Mouse (Mus musculus): Measurements from ENCODE around the gene 2310061I04Rik.

DNA sequence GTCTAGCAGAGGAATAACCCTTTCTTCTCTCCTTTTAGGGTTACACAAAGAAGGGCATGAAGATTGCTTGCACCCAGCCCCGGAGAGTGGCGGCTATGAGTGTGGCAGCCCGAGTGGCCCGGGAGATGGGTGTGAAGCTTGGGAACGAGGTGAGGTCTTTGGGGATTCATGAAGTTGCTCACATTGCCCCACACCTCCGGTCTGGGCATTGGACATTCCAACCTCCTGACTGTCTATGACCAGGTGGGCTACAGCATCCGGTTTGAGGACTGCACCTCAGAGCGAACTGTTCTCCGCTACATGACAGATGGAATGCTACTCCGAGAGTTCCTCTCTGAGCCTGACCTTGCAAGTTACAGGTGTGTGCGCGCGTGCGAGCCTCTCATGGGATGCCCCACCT, 13.5 kb downstream of the 2310061I04Rik start:
- no peak for TF ChIP-seq CTCF (IDR thresholded peaks at IDR 0.05; ENCODE audit: borderline replicate concordance, insufficient read depth, low read depth, low read length)
- no peak for TF ChIP-seq POLR2A (IDR thresholded peaks at IDR 0.05; ENCODE audit: borderline replicate concordance, insufficient read depth, low read length)
